Mouse (Mus musculus) MEL (cell line): ENCODE data around the gene Naa20. TPM values are rescaled to one million over a fixed set of nuclear protein-coding genes. Genes with fewer than 3 reads are reported as not detected.
A peak's percentile ranks its signal among the peaks of the same experiment; 100 is the strongest.
"Not testable (repeated sequence)": the region's sequence is repeated elsewhere in the genome, so short reads cannot be mapped to it uniquely, and the experiment has no call there.

ENCODE experiments used
- DNase-seq: peaks from one replicate; pipeline ENCODE4 v3.0.0; 2011; ENCODE audit warnings: low read depth, low spot score
- H3K27ac ChIP-seq: 2 replicates; pipeline ENCODE4 v1.5.1; 2012; ENCODE audit warnings: low read depth, mild to moderate bottlenecking, control low read depth, low read length, moderate library complexity; ENCODE audit not compliant: control insufficient read depth
- H3K27me3 ChIP-seq, 2 experiments: fragments of 150-350 bp in 1 of 2; sonication (generic) in 1 of 2; 2 replicates each; pipeline ENCODE4 v1.6.1; 2012; ENCODE audit warnings: low read length in 2 of 2, mild to moderate bottlenecking in 2 of 2, improper control_type of control experiment in 1 of 2, moderate library complexity in 1 of 2; ENCODE audit not compliant: insufficient read depth in 2 of 2, control insufficient read depth in 1 of 2
- H3K36me3 ChIP-seq, 2 experiments: 2 replicates each; pipeline ENCODE4 v1.6.1; 2012 to 2014; ENCODE audit warnings: low read length in 2 of 2, improper control_type of control experiment in 1 of 2, inconsistent platforms in 1 of 2, mild to moderate bottlenecking in 1 of 2; ENCODE audit not compliant: insufficient read depth in 2 of 2, control insufficient read depth in 1 of 2
- H3K4me1 ChIP-seq, 2 experiments: fragments of 150-350 bp in 1 of 2; sonication (generic) in 1 of 2; 2 replicates each; pipeline ENCODE4 v1.6.1; 2012; ENCODE audit warnings: low read length in 2 of 2, improper control_type of control experiment in 1 of 2, mild to moderate bottlenecking in 1 of 2; ENCODE audit not compliant: insufficient read depth in 2 of 2, control insufficient read depth in 1 of 2
- H3K4me3 ChIP-seq, 2 experiments: fragments of 150-350 bp in 1 of 2; sonication (generic) in 1 of 2; 2 replicates each; pipeline ENCODE4 v1.5.1; 2012; ENCODE audit warnings: low read depth in 2 of 2, low read length in 2 of 2, mild to moderate bottlenecking in 2 of 2, moderate library complexity in 2 of 2, control low read depth in 1 of 2, improper control_type of control experiment in 1 of 2; ENCODE audit not compliant: control insufficient read depth in 1 of 2, insufficient read depth in 1 of 2
- H3K79me2 ChIP-seq: 2 replicates; pipeline ENCODE4 v1.6.1; 2012; ENCODE audit warnings: mild to moderate bottlenecking, low read length, moderate library complexity; ENCODE audit not compliant: control insufficient read depth, poor library complexity, insufficient read depth
- H3K9ac ChIP-seq: 2 replicates; pipeline ENCODE4 v1.6.1; 2012; ENCODE audit warnings: low read depth, mild to moderate bottlenecking, control low read depth, low read length, moderate library complexity; ENCODE audit not compliant: control insufficient read depth, poor library complexity, severe bottlenecking
- H3K9me3 ChIP-seq: fragments of 150-350 bp; sonication (generic); replicated peaks from 2 replicates; pipeline ENCODE4 v1.6.1; 2012; ENCODE audit warnings: mild to moderate bottlenecking, low read length, improper control_type of control experiment, moderate library complexity; ENCODE audit not compliant: insufficient read depth
- CTCF ChIP-seq, 3 experiments: IDR thresholded peaks in 2 of 3; conservative IDR thresholded peaks in 1 of 3; 2 replicates each; pipeline ENCODE4 v1.5.1; 2011 to 2012; ENCODE audit warnings: low read length in 3 of 3, low read depth in 2 of 3, mild to moderate bottlenecking in 2 of 3, improper control_type of control experiment in 1 of 3, inconsistent platforms in 1 of 3, mixed read lengths in 1 of 3, moderate library complexity in 1 of 3; ENCODE audit not compliant: control insufficient read depth in 1 of 3, insufficient read depth in 1 of 3, poor library complexity in 1 of 3, severe bottlenecking in 1 of 3
- JUND ChIP-seq: IDR thresholded peaks from 2 replicates; pipeline ENCODE4 v1.6.1; 2011; ENCODE audit warnings: low read depth, mild to moderate bottlenecking, improper control_type of control experiment, low read length
- KAT2A ChIP-seq: conservative IDR thresholded peaks from 2 replicates; pipeline ENCODE4 v1.6.1; 2012; ENCODE audit warnings: low read depth, low read length, improper control_type of control experiment, inconsistent platforms
- MAX ChIP-seq: IDR thresholded peaks from 2 replicates; pipeline ENCODE4 v1.6.1; 2011; ENCODE audit warnings: low read length, improper control_type of control experiment
- MXI1 ChIP-seq: IDR thresholded peaks from 2 replicates; pipeline ENCODE4 v1.6.1; 2011; ENCODE audit warnings: mild to moderate bottlenecking, low read depth, low read length, improper control_type of control experiment
- MYC ChIP-seq: IDR thresholded peaks from 2 replicates; pipeline ENCODE4 v1.6.1; 2011; ENCODE audit warnings: low read depth, mild to moderate bottlenecking, low read length, improper control_type of control experiment, moderate library complexity
- NRF1 ChIP-seq: IDR thresholded peaks from 2 replicates; pipeline ENCODE4 v1.6.1; 2014; ENCODE audit warnings: low read depth, mild to moderate bottlenecking, inconsistent platforms, low read length, improper control_type of control experiment, moderate library complexity; ENCODE audit not compliant: poor library complexity, insufficient read depth, severe bottlenecking
- POLR2A ChIP-seq, 2 experiments: IDR thresholded peaks; 2 replicates each; pipeline ENCODE4 v1.6.1; 2011 to 2012; ENCODE audit warnings: low read length in 2 of 2, mild to moderate bottlenecking in 2 of 2, control low read depth in 1 of 2, improper control_type of control experiment in 1 of 2, low read depth in 1 of 2, moderate library complexity in 1 of 2; ENCODE audit not compliant: control insufficient read depth in 1 of 2, insufficient read depth in 1 of 2, poor library complexity in 1 of 2
- POLR2AphosphoS2 ChIP-seq: IDR thresholded peaks from 2 replicates; pipeline ENCODE4 v1.6.1; 2011; ENCODE audit warnings: low read length, improper control_type of control experiment
- RAD21 ChIP-seq: IDR thresholded peaks from 2 replicates; pipeline ENCODE4 v1.6.1; 2011; ENCODE audit warnings: mild to moderate bottlenecking, low read depth, low read length, improper control_type of control experiment
- SMC3 ChIP-seq: IDR thresholded peaks from 2 replicates; pipeline ENCODE4 v1.6.1; 2011; ENCODE audit warnings: low read depth, low read length, improper control_type of control experiment
- TAL1 ChIP-seq: IDR thresholded peaks from 2 replicates; pipeline ENCODE4 v1.6.1; 2012; ENCODE audit warnings: mild to moderate bottlenecking, inconsistent platforms, low read length, moderate library complexity, mixed read lengths
- TBP ChIP-seq: IDR thresholded peaks from 2 replicates; pipeline ENCODE4 v1.8.0; 2011; ENCODE audit warnings: low read depth, low read length, improper control_type of control experiment
- UBTF ChIP-seq: IDR thresholded peaks from 2 replicates; pipeline ENCODE4 v1.6.1; 2012; ENCODE audit warnings: low read depth, mild to moderate bottlenecking, inconsistent platforms, low read length, improper control_type of control experiment, moderate library complexity, borderline replicate concordance; ENCODE audit not compliant: insufficient read depth
- ZC3H11A ChIP-seq: IDR thresholded peaks from 2 replicates; pipeline ENCODE4 v1.6.1; 2012; ENCODE audit warnings: low read depth, mild to moderate bottlenecking, inconsistent platforms, low read length, improper control_type of control experiment
- ZMIZ1 ChIP-seq: IDR thresholded peaks from 2 replicates; pipeline ENCODE4 v1.6.1; 2012; ENCODE audit warnings: low read depth, mild to moderate bottlenecking, inconsistent platforms, low read length, improper control_type of control experiment, moderate library complexity
- polyA plus RNA-seq, 2 experiments: library from polyadenylated mRNA; stranded (reverse) in 1 of 2; unstranded in 1 of 2; fragments of >175 nt in 1 of 2; fragments of >200 nt in 1 of 2; gene quantifications; 2 replicates each; pipeline versions ENCODE4 v1.2.1 to v1.2.4; 2012; ENCODE audit warnings: low replicate concordance in 2 of 2, low read depth in 1 of 2; ENCODE audit not compliant: insufficient read length in 2 of 2, insufficient read depth in 1 of 2, missing spikeins in 1 of 2
- total RNA-seq: library from RNA; depleted of rRNA; stranded (reverse); fragments of 300-350 nt; gene quantifications from 2 replicates; pipeline ENCODE4 v1.2.3, GENCODE M21; 2012

Gene Naa20
- total and polyA plus RNA-seq, 3 experiments = 86.3 to 88.1 TPM; not detected in 1

- Histone ChIP-seq H3K9me3 (no peaks in the 10 kb centered on the region), H3K4me3 (no peak overlapping the region), H3K27ac (no peak overlapping the region)
- TF ChIP-seq ZC3H11A = no peak
- no peak for TF ChIP-seq TAL1
- TF ChIP-seq, all 39 proteins: peak for 0
- H3K36me3 ChIP-seq = peaks cover 14% of the 10 kb centered on the region in 2 experiments
- H3K4me1 ChIP-seq = peaks cover 2 to 8% of the 10 kb centered on the region in 2 experiments; a peak in 3 of 4 replicates
- peak; percentile 24 for DNase-seq
- peaks cover 38% of the 10 kb centered on the region for H3K79me2 ChIP-seq
- no peaks in the 10 kb centered on the region for H3K27me3 ChIP-seq
- no peak overlapping the region for H3K9ac ChIP-seq
Measured at GRCm38 (mm10) chr2:145905156-145905555, 3.3 kb downstream of the Naa20 start.

- H3K9ac ChIP-seq, H3K9me3 ChIP-seq, H3K27ac ChIP-seq, H3K4me1 ChIP-seq, H3K4me3 ChIP-seq, H3K27me3 ChIP-seq: not testable (repeated sequence)
- Histone ChIP-seq H3K79me2 (peaks cover 38% of the 10 kb centered on the region), H3K36me3 (peaks cover 14 to 18% of the 10 kb centered on the region in 2 experiments)
- TF ChIP-seq MYC = 0 out of 2 replicates have a peak, but pooled peaks have one; percentile 35
- TF ChIP-seq CTCF (IDR thresholded peaks at IDR 0.05 in 2 of 3, conservative IDR thresholded peaks at IDR 0.05 in 1 of 3; ENCODE audit: control insufficient read depth in 1 of 3, insufficient read depth in 1 of 3, low read depth in 2 of 3, low read length in 3 of 3, poor library complexity in 1 of 3, severe bottlenecking in 1 of 3) = peak in 1 of 3 experiments; percentile 40; a peak in 2 of 6 replicates
- DNase-seq = peak; percentile 20
Measured at GRCm38 (mm10) chr2:145905884-145906283, 4.0 kb downstream of the Naa20 start.

GRCm38 (mm10) chr2:145920941-145921650, 19.2 kb downstream of the Naa20 start:
- Histone ChIP-seq H3K79me2 (no peaks in the 10 kb centered on the region), H3K36me3 (peaks cover 0 to 11% of the 10 kb centered on the region in 2 experiments; a peak in 2 of 4 replicates), H3K27me3 (no peaks in the 10 kb centered on the region), H3K27ac (no peak overlapping the region), H3K4me3 (no peak overlapping the region), H3K4me1 (no peaks in the 10 kb centered on the region), H3K9me3 (no peaks in the 10 kb centered on the region), H3K9ac (no peak overlapping the region)
- peak; percentile 35 for DNase-seq
- TF ChIP-seq JUND (no peak), RAD21 (peak; percentile 22), POLR2AphosphoS2 (no peak), KAT2A (no peak), SMC3 (peak; percentile 46), MYC (peak; percentile 72; the same call in 1 of the 2 replicates), MXI1 (no peak), MAX (0 out of 2 replicates have a peak, but pooled peaks have one; percentile 38), NRF1 (no peak), ZMIZ1 (no peak), TBP (no peak), UBTF (no peak), CTCF (IDR thresholded peaks at IDR 0.05 in 2 of 3, conservative IDR thresholded peaks at IDR 0.05 in 1 of 3; ENCODE audit: control insufficient read depth in 1 of 3, insufficient read depth in 1 of 3, low read depth in 2 of 3, low read length in 3 of 3, poor library complexity in 1 of 3, severe bottlenecking in 1 of 3) (peak in 2 of 3 experiments; percentile 47 to 53; a peak in 4 of 6 replicates), TAL1 (no peak), POLR2A (IDR thresholded peaks at IDR 0.05; ENCODE audit: control insufficient read depth in 1 of 2, insufficient read depth in 1 of 2, low read depth in 1 of 2, low read length in 2 of 2, poor library complexity in 1 of 2) (no peak)
